Mouse (Mus musculus): ENCODE results near the gene Aspdh. TPM values are rescaled to one million over a fixed set of nuclear protein-coding genes. Genes with fewer than 3 reads are reported as not detected.

Aspdh gene
- total and polyA plus RNA-seq, 2 experiments from 2014 or later = 3.1 to 15.5 TPM

DNA sequence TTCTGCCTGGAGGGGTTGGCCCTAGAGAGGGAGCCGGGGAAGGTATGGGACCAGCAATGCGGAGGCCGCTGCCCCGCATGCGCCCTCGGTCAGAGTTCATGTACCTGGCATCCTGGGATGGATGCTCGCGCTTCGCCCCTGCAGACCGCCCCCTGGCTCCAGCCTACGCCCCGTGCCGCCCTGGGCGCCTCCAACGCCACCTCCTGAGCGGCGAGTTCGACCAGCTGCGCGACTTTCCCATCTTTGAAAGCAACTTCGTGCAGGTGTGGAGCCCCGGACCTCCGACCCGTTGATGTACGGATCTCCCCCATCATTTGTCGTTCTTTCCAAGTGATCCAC is 31.5 kb downstream of the Aspdh start:
- Histone ChIP-seq H3K27ac (peak overlapping the region; percentile 98), H3K4me3 (ENCODE audit: low read length) (peak overlapping the region; percentile 85), H3K9me3 (ENCODE audit: low read length) (no peaks in the 10 kb centered on the region), H3K4me2 (ENCODE audit: low read depth, low read length) (peak overlapping the region; percentile 96), H3K9ac (replicated peaks; ENCODE audit: low read length) (peak overlapping the region; percentile 89), H3K27me3 (ENCODE audit: insufficient read depth, low read length) (no peaks in the 10 kb centered on the region), H3K4me1 (ENCODE audit: insufficient read depth, low read length) (peaks cover 12% of the 10 kb centered on the region), H3K36me3 (ENCODE audit: insufficient read depth, low read length) (peaks cover 13% of the 10 kb centered on the region)
- WGBS = 2% methylated on average over 26 of the region's 26 CpGs
- DNase-seq (ENCODE audit: low spot score) (no peak), ATAC-seq (no peak)
- peak; percentile 42; the same call in 1 of the 2 replicates for TF ChIP-seq CTCF (IDR thresholded peaks at IDR 0.05; ENCODE audit: low read depth)

DNA sequence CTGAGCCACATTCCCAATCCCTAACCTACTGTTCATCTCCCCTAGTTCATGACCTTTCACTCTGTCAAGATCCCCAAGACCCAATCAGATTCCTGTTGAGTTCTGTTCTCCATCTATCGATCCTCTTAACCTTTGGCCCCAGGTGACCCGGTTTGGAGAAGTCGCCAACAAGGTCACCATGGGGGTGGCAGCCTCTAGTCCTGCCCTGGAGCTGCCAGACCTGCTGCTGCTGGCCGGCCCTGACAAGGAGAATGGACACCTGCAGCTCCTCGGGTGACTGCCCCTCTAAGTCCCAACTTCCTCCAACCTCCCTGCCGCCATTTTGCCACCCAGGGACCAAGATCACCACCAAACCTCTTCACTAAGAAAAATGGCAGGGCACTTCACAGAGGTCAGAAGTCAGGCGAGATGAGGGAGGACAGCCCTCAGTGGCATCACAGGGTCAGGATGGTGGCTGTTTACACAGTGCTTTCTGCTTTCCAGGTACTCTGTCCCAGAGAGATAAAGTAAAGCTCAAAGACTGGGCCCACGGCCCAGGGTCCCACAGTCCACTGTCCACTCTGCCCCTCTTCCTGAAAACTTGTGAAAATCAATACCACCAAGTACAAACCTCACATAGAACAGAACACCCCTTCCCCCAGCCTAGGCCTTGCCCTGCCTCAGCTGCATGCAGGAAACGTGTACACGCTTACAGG is 32.3 kb downstream of the Aspdh start:
- H3K9ac ChIP-seq (replicated peaks; ENCODE audit: low read length) = peak overlapping the region; percentile 89
- peaks cover 6% of the 10 kb centered on the region; the same call in 1 of the 2 replicates for H3K36me3 ChIP-seq (ENCODE audit: insufficient read depth, low read length)
- H3K4me2 ChIP-seq (ENCODE audit: low read depth, low read length) = peak overlapping the region; percentile 96
- peak overlapping the region; percentile 85 for H3K4me3 ChIP-seq (ENCODE audit: low read length)
- H3K4me1 ChIP-seq (ENCODE audit: insufficient read depth, low read length) = peaks cover 12% of the 10 kb centered on the region
- TF ChIP-seq CTCF (IDR thresholded peaks at IDR 0.05; ENCODE audit: low read depth) = no peak
- no peak overlapping the region for H3K27ac ChIP-seq
- no peaks in the 10 kb centered on the region for H3K27me3 ChIP-seq (ENCODE audit: insufficient read depth, low read length)
- whole genome bisulfite sequencing = 92% methylated on average over 10 of the region's 10 CpGs
- ATAC-seq (no peak), DNase-seq (ENCODE audit: low spot score) (no peak)
- no peaks in the 10 kb centered on the region for H3K9me3 ChIP-seq (ENCODE audit: low read length)

DNA sequence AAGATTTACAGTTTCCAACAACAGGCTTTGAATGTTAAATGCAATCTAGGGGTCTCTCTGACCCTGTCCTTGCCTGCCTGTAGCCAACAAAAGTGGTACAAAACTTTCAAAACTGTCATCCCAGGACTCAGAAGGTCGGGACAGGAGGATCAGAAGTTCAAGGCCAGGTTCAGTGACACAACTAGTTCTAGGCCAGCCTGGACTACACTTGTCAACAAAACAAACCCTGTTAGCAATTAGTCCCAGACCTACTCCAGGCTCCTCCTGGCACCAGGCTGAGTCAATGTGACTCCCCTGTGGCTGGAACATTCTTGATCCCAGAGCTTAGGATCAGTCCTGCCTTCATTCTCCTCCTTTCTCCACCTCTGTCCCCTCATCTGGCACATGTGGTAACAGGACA is 33.7 kb downstream of the Aspdh start:
- 81% methylated on average over 1 of the region's 1 CpGs for WGBS

DNA sequence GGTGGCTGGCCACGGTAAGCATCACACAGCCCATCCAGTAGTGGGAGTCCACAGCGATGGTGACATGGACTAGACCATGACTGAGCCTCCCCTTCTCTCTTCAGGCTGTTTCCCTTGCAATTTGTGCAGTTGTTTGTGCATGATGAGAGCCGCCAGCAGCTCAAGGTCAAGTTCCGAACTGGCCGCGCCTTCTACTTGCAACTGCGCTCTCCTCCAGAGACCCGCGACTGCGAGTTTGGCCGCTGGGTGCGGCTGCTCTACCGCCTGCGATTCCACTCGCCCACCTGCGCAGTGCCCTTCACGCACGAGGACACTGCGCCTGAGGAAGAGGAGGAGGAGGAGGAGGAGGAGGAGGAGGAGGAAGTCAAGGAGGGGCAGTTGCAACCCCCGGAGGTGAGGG is 34.9 kb downstream of the Aspdh start:
- DNase-seq (ENCODE audit: low spot score) (no peak), ATAC-seq (no peak)
- 53% methylated on average over 20 of the region's 20 CpGs for WGBS
- no peak overlapping the region for H3K4me3 ChIP-seq (ENCODE audit: low read length)
- TF ChIP-seq CTCF (IDR thresholded peaks at IDR 0.05; ENCODE audit: low read depth) = no peak
- H3K4me2 ChIP-seq (ENCODE audit: low read depth, low read length) = no peak overlapping the region
- no peak overlapping the region for H3K27ac ChIP-seq
- H3K9ac ChIP-seq (replicated peaks; ENCODE audit: low read length) = no peak overlapping the region
- no peaks in the 10 kb centered on the region for H3K36me3 ChIP-seq (ENCODE audit: insufficient read depth, low read length)
- no peaks in the 10 kb centered on the region for H3K9me3 ChIP-seq (ENCODE audit: low read length)
- no peaks in the 10 kb centered on the region for H3K27me3 ChIP-seq (ENCODE audit: insufficient read depth, low read length)
- peaks cover 6% of the 10 kb centered on the region for H3K4me1 ChIP-seq (ENCODE audit: insufficient read depth, low read length)

More for the DNA sequence above, 33.7 kb downstream of the Aspdh start:
- no peak for TF ChIP-seq CTCF (IDR thresholded peaks at IDR 0.05; ENCODE audit: low read depth)
- Histone ChIP-seq H3K9me3 (ENCODE audit: low read length) (no peaks in the 10 kb centered on the region), H3K27ac (no peak overlapping the region), H3K4me2 (ENCODE audit: low read depth, low read length) (no peak overlapping the region), H3K9ac (replicated peaks; ENCODE audit: low read length) (no peak overlapping the region), H3K4me1 (ENCODE audit: insufficient read depth, low read length) (peaks cover 12% of the 10 kb centered on the region), H3K4me3 (ENCODE audit: low read length) (no peak overlapping the region), H3K36me3 (ENCODE audit: insufficient read depth, low read length) (no peaks in the 10 kb centered on the region), H3K27me3 (ENCODE audit: insufficient read depth, low read length) (no peaks in the 10 kb centered on the region)
- no peak for DNase-seq (ENCODE audit: low spot score)
- no peak for ATAC-seq

DNA sequence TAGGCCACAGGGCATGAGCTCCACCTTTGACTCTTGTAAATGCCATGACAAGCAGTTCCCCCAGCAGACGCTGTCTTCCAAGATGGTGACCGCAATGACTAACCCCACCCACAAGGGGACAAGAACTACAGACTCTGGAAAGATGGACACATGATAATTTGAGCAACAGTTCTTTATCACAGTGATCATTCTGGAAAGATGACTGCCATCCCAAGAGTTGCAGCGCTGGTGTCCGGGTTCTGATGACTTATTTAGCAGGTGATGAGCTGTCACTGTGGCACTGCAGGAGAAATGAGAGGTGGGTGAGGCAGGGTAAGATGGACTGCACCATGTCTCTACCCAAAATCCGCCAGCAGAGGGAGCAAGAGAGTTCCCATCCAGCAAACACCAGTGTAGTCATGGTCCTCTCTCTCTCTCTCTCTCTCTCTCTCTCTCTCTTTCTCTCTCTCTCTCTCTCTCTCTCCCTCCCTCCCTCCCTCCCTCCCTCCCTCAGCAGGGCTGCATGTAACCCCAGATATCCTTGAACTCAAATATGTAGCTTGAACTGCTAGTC is 36.4 kb downstream of the Aspdh start:
- no peak overlapping the region for H3K9ac ChIP-seq (replicated peaks; ENCODE audit: low read length)
- no peaks in the 10 kb centered on the region for H3K4me1 ChIP-seq (ENCODE audit: insufficient read depth, low read length)
- no peak overlapping the region for H3K4me3 ChIP-seq (ENCODE audit: low read length)
- no peaks in the 10 kb centered on the region for H3K9me3 ChIP-seq (ENCODE audit: low read length)
- H3K27ac ChIP-seq = no peak overlapping the region
- whole genome bisulfite sequencing = 35% methylated on average over 5 of the region's 5 CpGs
- no peak overlapping the region for H3K4me2 ChIP-seq (ENCODE audit: low read depth, low read length)
- peak; percentile 74 for ATAC-seq
- peak; percentile 86 for TF ChIP-seq CTCF (IDR thresholded peaks at IDR 0.05; ENCODE audit: low read depth)
- H3K36me3 ChIP-seq (ENCODE audit: insufficient read depth, low read length) = no peaks in the 10 kb centered on the region
- DNase-seq (ENCODE audit: low spot score) = peak; percentile 82
- H3K27me3 ChIP-seq (ENCODE audit: insufficient read depth, low read length) = no peaks in the 10 kb centered on the region

DNA sequence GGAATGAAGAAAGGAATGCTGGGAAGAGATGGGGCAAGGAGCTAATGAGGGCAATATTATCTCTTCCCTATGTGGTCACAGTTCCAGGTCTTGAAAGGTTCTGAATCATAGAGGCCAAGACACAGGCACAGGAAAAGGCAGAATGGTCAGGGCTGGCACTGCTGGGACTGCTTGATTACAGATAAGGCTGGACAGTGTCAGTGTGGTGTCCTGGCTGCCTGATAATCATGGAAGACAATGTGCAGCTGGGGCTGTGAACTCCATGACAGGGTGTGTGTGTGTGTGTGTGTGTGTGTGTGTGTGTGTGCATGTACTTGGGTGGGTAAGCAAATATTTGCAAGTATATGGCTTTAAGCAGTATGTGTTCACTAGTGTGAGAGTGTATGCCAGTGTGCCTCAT is 42.3 kb downstream of the Aspdh start:
- no peaks in the 10 kb centered on the region for H3K4me1 ChIP-seq (ENCODE audit: insufficient read depth, low read length)
- no peak overlapping the region for H3K9ac ChIP-seq (replicated peaks; ENCODE audit: low read length)
- no peak overlapping the region for H3K4me2 ChIP-seq (ENCODE audit: low read depth, low read length)
- no peak overlapping the region for H3K27ac ChIP-seq
- no peak for TF ChIP-seq CTCF (IDR thresholded peaks at IDR 0.05; ENCODE audit: low read depth)
- no peaks in the 10 kb centered on the region for H3K36me3 ChIP-seq (ENCODE audit: insufficient read depth, low read length)
- no peak for DNase-seq (ENCODE audit: low spot score)
- no peak for ATAC-seq
- H3K9me3 ChIP-seq (ENCODE audit: low read length) = no peaks in the 10 kb centered on the region
- no peak overlapping the region for H3K4me3 ChIP-seq (ENCODE audit: low read length)
- no peaks in the 10 kb centered on the region for H3K27me3 ChIP-seq (ENCODE audit: insufficient read depth, low read length)

Small RNA genes lying within 50 kb of the gene (microRNA-seq; reads per million reads assigned to microRNA genes)
- 0.35 to 0.36 reads per million in 2 experiments for gene Mir7052

Other genes starting within 250 kb of the Aspdh start
- not detected in 2 replicates for gene Klk1b5, start 249.4 kb upstream of the Aspdh start, total RNA-seq (2014; rRNA removed)
- gene Klk1b5, start 249.4 kb upstream of the Aspdh start, polyA plus RNA-seq (2015; fragmentation: Nextera tagmentation; extraction: Ambion mirVana) = not detected in 2 replicates
- not detected in 2 replicates for gene Klk1, start 240.0 kb upstream of the Aspdh start, total RNA-seq (2014; rRNA removed)
- gene Klk1, start 240.0 kb upstream of the Aspdh start, polyA plus RNA-seq (2015; fragmentation: Nextera tagmentation; extraction: Ambion mirVana) = not detected in 2 replicates
- gene Gm36864, start 229.2 kb upstream of the Aspdh start, total RNA-seq (2014; rRNA removed) = not detected in 2 replicates
- gene Gm36864, start 229.2 kb upstream of the Aspdh start, polyA plus RNA-seq (2015; fragmentation: Nextera tagmentation; extraction: Ambion mirVana) = not detected in 2 replicates
- 1.2 TPM in 1 of 2 replicates, not detected in the other for gene 1700028J19Rik, start 218.7 kb upstream of the Aspdh start, total RNA-seq (2014; rRNA removed)
- gene 1700028J19Rik, start 218.7 kb upstream of the Aspdh start, polyA plus RNA-seq (2015; fragmentation: Nextera tagmentation; extraction: Ambion mirVana) = 1.6 TPM in 2 replicates
- gene 2410002F23Rik, start 218.7 kb upstream of the Aspdh start, total RNA-seq (2014; rRNA removed) = 340 and 409 TPM in 2 replicates
- 239 TPM in 2 replicates for gene 2410002F23Rik, start 218.7 kb upstream of the Aspdh start, polyA plus RNA-seq (2015; fragmentation: Nextera tagmentation; extraction: Ambion mirVana)
- gene Acp4, start 208.0 kb upstream of the Aspdh start, total RNA-seq (2014; rRNA removed) = not detected in 2 replicates
- gene Acp4, start 208.0 kb upstream of the Aspdh start, polyA plus RNA-seq (2015; fragmentation: Nextera tagmentation; extraction: Ambion mirVana) = 0.13 TPM in 1 of 2 replicates, not detected in the other
- not detected in 2 replicates for gene Gm15517, start 203.9 kb upstream of the Aspdh start, total RNA-seq (2014; rRNA removed)
- gene Gm15517, start 203.9 kb upstream of the Aspdh start, polyA plus RNA-seq (2015; fragmentation: Nextera tagmentation; extraction: Ambion mirVana) = not detected in 2 replicates
- 3.3 and 5.9 TPM in 2 replicates for gene Clec11a, start 158.5 kb upstream of the Aspdh start, total RNA-seq (2014; rRNA removed)
- 4.4 and 4.5 TPM in 2 replicates for gene Clec11a, start 158.5 kb upstream of the Aspdh start, polyA plus RNA-seq (2015; fragmentation: Nextera tagmentation; extraction: Ambion mirVana)
- gene Shank1, start 155.1 kb upstream of the Aspdh start, total RNA-seq (2014; rRNA removed) = 39.0 and 41.8 TPM in 2 replicates
- 36.3 and 36.6 TPM in 2 replicates for gene Shank1, start 155.1 kb upstream of the Aspdh start, polyA plus RNA-seq (2015; fragmentation: Nextera tagmentation; extraction: Ambion mirVana)
- gene Syt3, start 81.3 kb upstream of the Aspdh start, total RNA-seq (2014; rRNA removed) = 130 and 154 TPM in 2 replicates
- gene Syt3, start 81.3 kb upstream of the Aspdh start, polyA plus RNA-seq (2015; fragmentation: Nextera tagmentation; extraction: Ambion mirVana) = 73.7 and 79.2 TPM in 2 replicates
- 1.4 and 2.3 TPM in 2 replicates for gene 1700008O03Rik, start 79.6 kb upstream of the Aspdh start, total RNA-seq (2014; rRNA removed)
- gene 1700008O03Rik, start 79.6 kb upstream of the Aspdh start, polyA plus RNA-seq (2015; fragmentation: Nextera tagmentation; extraction: Ambion mirVana) = 3.3 and 3.6 TPM in 2 replicates
- 562 and 663 TPM in 2 replicates for gene Lrrc4b, start 36.4 kb upstream of the Aspdh start, total RNA-seq (2014; rRNA removed)
- 19.6 and 22.7 TPM in 2 replicates for gene Lrrc4b, start 36.4 kb upstream of the Aspdh start, polyA plus RNA-seq (2015; fragmentation: Nextera tagmentation; extraction: Ambion mirVana)
- gene Josd2, start 2.6 kb downstream of the Aspdh start, total RNA-seq (2014; rRNA removed) = 32.7 and 44.5 TPM in 2 replicates
- 28.3 and 32.7 TPM in 2 replicates for gene Josd2, start 2.6 kb downstream of the Aspdh start, polyA plus RNA-seq (2015; fragmentation: Nextera tagmentation; extraction: Ambion mirVana)
- gene Emc10, start 31.1 kb downstream of the Aspdh start, total RNA-seq (2014; rRNA removed) = 311 and 319 TPM in 2 replicates
- gene Emc10, start 31.1 kb downstream of the Aspdh start, polyA plus RNA-seq (2015; fragmentation: Nextera tagmentation; extraction: Ambion mirVana) = 138 and 152 TPM in 2 replicates
- gene Fam71e1, start 31.2 kb downstream of the Aspdh start, total RNA-seq (2014; rRNA removed) = 19.7 and 19.8 TPM in 2 replicates
- gene Fam71e1, start 31.2 kb downstream of the Aspdh start, polyA plus RNA-seq (2015; fragmentation: Nextera tagmentation; extraction: Ambion mirVana) = 26.7 and 31.9 TPM in 2 replicates
- gene Mybpc2, start 59.3 kb downstream of the Aspdh start, total RNA-seq (2014; rRNA removed) = 0.14 and 0.47 TPM in 2 replicates
- 0.19 and 0.25 TPM in 2 replicates for gene Mybpc2, start 59.3 kb downstream of the Aspdh start, polyA plus RNA-seq (2015; fragmentation: Nextera tagmentation; extraction: Ambion mirVana)
- gene Spib, start 66.7 kb downstream of the Aspdh start, total RNA-seq (2014; rRNA removed) = 0.05 TPM in 1 of 2 replicates, not detected in the other
- gene Spib, start 66.7 kb downstream of the Aspdh start, polyA plus RNA-seq (2015; fragmentation: Nextera tagmentation; extraction: Ambion mirVana) = 0.06 TPM in 1 of 2 replicates, not detected in the other
- gene Pold1, start 83.5 kb downstream of the Aspdh start, total RNA-seq (2014; rRNA removed) = 26.3 and 30.0 TPM in 2 replicates
- gene Pold1, start 83.5 kb downstream of the Aspdh start, polyA plus RNA-seq (2015; fragmentation: Nextera tagmentation; extraction: Ambion mirVana) = 17.6 and 18.7 TPM in 2 replicates
- 71.2 and 76.4 TPM in 2 replicates for gene Nr1h2, start 88.6 kb downstream of the Aspdh start, total RNA-seq (2014; rRNA removed)
- 50.5 and 57.6 TPM in 2 replicates for gene Nr1h2, start 88.6 kb downstream of the Aspdh start, polyA plus RNA-seq (2015; fragmentation: Nextera tagmentation; extraction: Ambion mirVana)
- 0.90 TPM in 1 of 2 replicates, not detected in the other for gene Napsa, start 107.0 kb downstream of the Aspdh start, total RNA-seq (2014; rRNA removed)
- 0.26 and 0.69 TPM in 2 replicates for gene Napsa, start 107.0 kb downstream of the Aspdh start, polyA plus RNA-seq (2015; fragmentation: Nextera tagmentation; extraction: Ambion mirVana)
- 24.7 and 37.0 TPM in 2 replicates for gene Kcnc3, start 125.3 kb downstream of the Aspdh start, total RNA-seq (2014; rRNA removed)
- gene Kcnc3, start 125.3 kb downstream of the Aspdh start, polyA plus RNA-seq (2015; fragmentation: Nextera tagmentation; extraction: Ambion mirVana) = 8.0 and 8.2 TPM in 2 replicates
- gene Myh14, start 205.5 kb downstream of the Aspdh start, total RNA-seq (2014; rRNA removed) = 9.7 and 10.9 TPM in 2 replicates
- gene Myh14, start 205.5 kb downstream of the Aspdh start, polyA plus RNA-seq (2015; fragmentation: Nextera tagmentation; extraction: Ambion mirVana) = 9.3 and 10.6 TPM in 2 replicates
- not detected in 2 replicates for gene Izumo2, start 243.4 kb downstream of the Aspdh start, total RNA-seq (2014; rRNA removed)
- not detected in 2 replicates for gene Izumo2, start 243.4 kb downstream of the Aspdh start, polyA plus RNA-seq (2015; fragmentation: Nextera tagmentation; extraction: Ambion mirVana)